Comparison of ENCODE assay signal across 9 mouse cellular contexts in genomic region chr1:73824406-73825184, GRCm38 (mm10).
DNase-seq lines count a peak whose midpoint lies in the region; ATAC-seq lines count a peak whose summit lies in the region.
"Had no signal": no experiment of that assay in that cellular context is flagged by ENCODE, and none has a peak within 500 bp of the region (broad histone marks: within the 10 kb centered on the region; RNA-seq: fewer than 3 reads in every experiment).

No protein-coding gene starts in this region.

- no peak overlapping the region for H3K4me2 ChIP-seq in lung, embryonic 16.5 days (ENCODE audit: low read depth, low read length)
- H3K4me2 ChIP-seq: liver, embryonic 15.5 days had no signal

- H3K27me3 ChIP-seq in lung, embryonic 16.5 days (ENCODE audit: control insufficient read depth, insufficient read depth, low read depth, low read length) = no peaks in the 10 kb centered on the region
- no peaks in the 10 kb centered on the region; the same call in 1 of the 2 replicates for H3K27me3 ChIP-seq in embryonic facial prominence, embryonic 10.5 days (replicated peaks; ENCODE audit: low read depth, poor library complexity, severe bottlenecking)
- H3K27me3 ChIP-seq: liver, embryonic 15.5 days had no signal

- no peaks in the 10 kb centered on the region for H3K9me3 ChIP-seq in lung, embryonic 16.5 days (ENCODE audit: control insufficient read depth, low read length)
- H3K9me3 ChIP-seq in embryonic facial prominence, embryonic 10.5 days = no peaks in the 10 kb centered on the region
- H3K9me3 ChIP-seq: liver, embryonic 15.5 days had no signal

- peak overlapping the region; percentile 17; the same call in 1 of the 2 replicates for H3K9ac ChIP-seq in lung, embryonic 16.5 days (ENCODE audit: low read length)
- H3K9ac ChIP-seq: liver, embryonic 15.5 days had no signal

- no peak overlapping the region for H3K27ac ChIP-seq in lung, embryonic 16.5 days (ENCODE audit: low read length)
- H3K27ac ChIP-seq in embryonic facial prominence, embryonic 10.5 days (replicated peaks) = peak overlapping the region; percentile 53
- H3K27ac ChIP-seq: liver, embryonic 15.5 days had no signal

- H3K4me3 ChIP-seq in lung, embryonic 16.5 days (ENCODE audit: low read length) = no peak overlapping the region
- no peak overlapping the region for H3K4me3 ChIP-seq in embryonic facial prominence, embryonic 10.5 days
- H3K4me3 ChIP-seq: liver, embryonic 15.5 days had no signal

- ATAC-seq in lung, embryonic 16.5 days (ENCODE audit: low read depth) = peak; percentile 59; the same call in 1 of the 2 replicates

- WGBS in lung, embryonic 16.5 days = 58% methylated on average over 8 of the region's 8 CpGs
- WGBS in embryonic facial prominence, embryonic 10.5 days = 48% methylated on average over 8 of the region's 8 CpGs

- DNase-seq in gastrocnemius, postnatal 10 days = peak; percentile 34
- DNase-seq in gastrocnemius, adult 18-20 months (ENCODE audit: low spot score) = no peak
- no peak for DNase-seq in lung, postnatal 14 days
- DNase-seq in embryonic facial prominence, embryonic 10.5 days (ENCODE audit: low spot score) = peak; percentile 29
- peak; percentile 77 to 78 for DNase-seq in spleen, postnatal 36 days (ENCODE audit: low spot score in 2 of 2)
- DNase-seq in right cerebral cortex, postnatal 36 days (ENCODE audit: low spot score in 2 of 2) = no peak
- no peak for DNase-seq in thymus, postnatal 36 days

- no peaks in the 10 kb centered on the region for H3K36me3 ChIP-seq in lung, embryonic 16.5 days (ENCODE audit: control insufficient read depth, insufficient read depth, low read length)
- no peaks in the 10 kb centered on the region for H3K36me3 ChIP-seq in embryonic facial prominence, embryonic 10.5 days (replicated peaks)
- H3K36me3 ChIP-seq: liver, embryonic 15.5 days had no signal

- H3K4me1 ChIP-seq in lung, embryonic 16.5 days (replicated peaks; ENCODE audit: control insufficient read depth, insufficient read depth, low read length) = peaks cover 32% of the 10 kb centered on the region
- peaks cover 66% of the 10 kb centered on the region for H3K4me1 ChIP-seq in embryonic facial prominence, embryonic 10.5 days
- H3K4me1 ChIP-seq: liver, embryonic 15.5 days had no signal

Comparison
In these comparisons a context has a peak if more than half of its experiments do, and no peak if none do; other contexts are left out.
1. DNase-seq: peak in gastrocnemius, postnatal 10 days (single experiment), embryonic facial prominence, embryonic 10.5 days (single experiment) and spleen, postnatal 36 days (2 of 2); none in gastrocnemius, adult 18-20 months (single experiment), lung, postnatal 14 days (single experiment), right cerebral cortex, postnatal 36 days (0 of 2) and thymus, postnatal 36 days (0 of 2).